Mouse (Mus musculus): ENCODE data around the gene Osbp. TPM values are rescaled to one million over a fixed set of nuclear protein-coding genes. Genes with fewer than 3 reads are reported as not detected.

The Osbp gene
- polyA plus RNA-seq, 1 experiment, result 39.9 TPM

DNA sequence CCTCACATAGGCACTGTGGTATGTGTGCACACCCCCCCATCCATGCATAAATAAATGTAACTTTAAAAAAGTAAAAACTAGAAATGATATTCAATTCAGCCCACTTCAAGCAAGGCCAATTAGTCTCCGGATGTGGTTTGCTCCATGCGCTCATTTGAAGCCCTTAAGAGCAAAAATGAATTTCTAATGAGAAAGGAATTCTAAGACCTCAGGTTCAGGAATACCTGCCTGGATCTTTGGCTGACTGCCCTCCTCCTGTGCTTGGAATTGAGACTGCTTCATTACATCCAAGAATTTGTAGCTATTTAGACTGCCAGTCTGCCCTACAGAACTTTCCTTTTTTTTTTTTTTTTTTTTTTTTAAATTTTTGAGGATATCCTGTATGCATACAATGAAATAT, 37.8 kb downstream of the Osbp start:
- no peak for TF ChIP-seq CTCF (IDR thresholded peaks at IDR 0.05; ENCODE audit: borderline replicate concordance, insufficient read depth, low read depth, low read length)
- no peak for TF ChIP-seq POLR2A (IDR thresholded peaks at IDR 0.05; ENCODE audit: borderline replicate concordance, insufficient read depth, low read length)
- Histone ChIP-seq H3K27ac (ENCODE audit: insufficient read depth, low read length) (no peak overlapping the region), H3K4me3 (replicated peaks; ENCODE audit: insufficient read depth, low read depth, low read length) (no peak overlapping the region), H3K27me3 (ENCODE audit: control insufficient read depth, insufficient read depth, low read length) (no peaks in the 10 kb centered on the region), H3K4me1 (ENCODE audit: control insufficient read depth, insufficient read depth, low read length) (peaks cover 4% of the 10 kb centered on the region; the same call in 1 of the 2 replicates)
- 96% methylated on average over 2 of the region's 2 CpGs for WGBS
- no peak for DNase-seq

DNA sequence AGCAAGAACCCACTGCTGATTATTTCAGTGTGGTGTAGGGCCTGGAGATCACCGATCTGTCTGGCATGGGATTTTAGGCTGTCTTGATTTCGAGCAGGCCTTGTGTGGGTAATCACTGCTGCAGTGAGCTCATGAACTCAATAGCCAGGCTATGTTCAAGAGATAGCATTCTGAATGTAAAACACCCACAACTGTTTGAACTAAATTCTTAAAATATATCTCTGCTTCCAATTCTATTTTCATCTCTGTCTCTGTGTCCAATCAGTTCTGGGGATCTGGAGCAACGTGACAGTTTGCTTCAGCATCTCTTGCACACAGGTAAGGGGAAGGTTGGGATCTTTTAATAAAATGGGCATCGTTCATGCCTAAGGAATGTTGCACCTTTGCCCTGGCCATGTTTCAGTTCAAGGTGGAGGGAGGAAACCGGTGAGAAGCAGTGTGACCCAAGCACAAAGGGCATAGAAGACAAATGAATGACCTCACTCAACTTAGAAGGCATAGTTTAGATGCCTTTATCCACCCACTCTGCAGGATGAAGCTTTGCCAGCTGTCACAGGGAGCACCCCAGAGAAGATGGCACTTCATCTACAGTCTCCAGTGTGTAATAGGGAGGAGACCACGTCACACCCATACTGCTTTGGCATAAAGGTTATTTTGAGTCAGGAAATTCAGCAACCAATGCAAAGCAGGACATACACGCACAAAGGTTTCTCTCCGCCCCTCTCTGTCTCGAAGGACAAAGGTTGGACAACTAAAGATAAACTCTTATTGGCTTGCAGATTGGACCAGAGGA, 38.7 kb downstream of the Osbp start:
- peak overlapping the region; percentile 20; the same call in 1 of the 2 replicates for H3K27ac ChIP-seq (ENCODE audit: insufficient read depth, low read length)
- peak; percentile 44 to 47 for DNase-seq
- TF ChIP-seq POLR2A (IDR thresholded peaks at IDR 0.05; ENCODE audit: borderline replicate concordance, insufficient read depth, low read length) (no peak), CTCF (IDR thresholded peaks at IDR 0.05; ENCODE audit: borderline replicate concordance, insufficient read depth, low read depth, low read length) (no peak)
- no peaks in the 10 kb centered on the region for H3K27me3 ChIP-seq (ENCODE audit: control insufficient read depth, insufficient read depth, low read length)
- WGBS, result 41% methylated on average over 9 of the region's 9 CpGs
- peaks cover 4% of the 10 kb centered on the region; the same call in 1 of the 2 replicates for H3K4me1 ChIP-seq (ENCODE audit: control insufficient read depth, insufficient read depth, low read length)
- H3K4me3 ChIP-seq (replicated peaks; ENCODE audit: insufficient read depth, low read depth, low read length), result peak overlapping the region; percentile 49

DNA sequence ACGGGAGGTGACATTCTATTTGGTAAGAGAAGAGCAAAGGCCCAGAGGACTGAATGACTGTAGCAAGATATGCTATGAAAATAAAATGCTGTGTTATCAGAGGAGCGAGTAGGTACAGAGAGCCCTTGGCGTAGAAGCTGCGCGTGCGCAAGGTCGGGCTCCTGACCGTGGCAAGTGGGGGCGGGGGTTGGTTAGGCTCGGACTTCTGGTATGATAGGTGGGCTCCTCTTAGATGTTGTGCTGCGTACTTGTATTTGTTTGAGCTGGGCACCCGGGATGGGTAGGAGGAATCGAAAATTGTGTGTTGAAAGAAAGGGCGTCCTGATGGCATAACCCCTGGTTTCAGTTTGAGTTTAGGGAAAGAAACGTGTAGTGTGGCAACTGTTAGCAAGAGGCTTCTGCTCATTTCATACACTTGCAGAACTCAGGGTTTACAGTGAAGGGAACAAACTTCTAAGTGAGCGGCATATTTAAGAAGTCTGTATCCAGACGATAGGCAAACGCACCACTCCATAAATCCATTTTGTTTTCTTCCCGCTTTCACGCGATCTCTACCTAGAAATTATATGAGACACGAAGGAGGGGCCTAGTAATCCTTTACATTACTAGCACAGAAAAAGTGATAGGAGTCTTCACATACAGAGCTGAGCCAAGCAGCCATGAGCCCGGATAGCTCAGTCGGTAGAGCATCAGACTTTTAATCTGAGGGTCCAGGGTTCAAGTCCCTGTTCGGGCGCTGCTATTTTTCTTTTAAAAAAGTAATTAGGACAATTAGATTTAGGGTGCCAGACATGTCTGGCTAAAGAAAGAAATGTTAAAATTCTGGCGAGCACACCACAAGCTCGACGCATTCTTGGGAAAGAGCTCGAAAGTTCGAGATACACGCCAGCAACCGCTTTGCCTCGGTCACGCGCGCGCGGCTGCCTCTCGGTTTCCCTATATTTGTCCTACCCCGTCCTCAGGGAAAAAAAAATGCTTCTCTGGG, 39.9 kb downstream of the Osbp start:
- peak overlapping the region; percentile 60; the same call in 1 of the 2 replicates for H3K27ac ChIP-seq (ENCODE audit: insufficient read depth, low read length)
- peaks cover 4% of the 10 kb centered on the region; the same call in 1 of the 2 replicates for H3K4me1 ChIP-seq (ENCODE audit: control insufficient read depth, insufficient read depth, low read length)
- H3K27me3 ChIP-seq (ENCODE audit: control insufficient read depth, insufficient read depth, low read length), result no peaks in the 10 kb centered on the region
- H3K4me3 ChIP-seq (replicated peaks; ENCODE audit: insufficient read depth, low read depth, low read length), result peak overlapping the region; percentile 79
- peak; percentile 90 to 91 for DNase-seq
- under 1% methylated on average over 41 of the region's 41 CpGs for whole genome bisulfite sequencing
- TF ChIP-seq CTCF (IDR thresholded peaks at IDR 0.05; ENCODE audit: borderline replicate concordance, insufficient read depth, low read depth, low read length) (no peak), POLR2A (IDR thresholded peaks at IDR 0.05; ENCODE audit: borderline replicate concordance, insufficient read depth, low read length) (peak; percentile 54; the same call in 1 of the 2 replicates)

DNA sequence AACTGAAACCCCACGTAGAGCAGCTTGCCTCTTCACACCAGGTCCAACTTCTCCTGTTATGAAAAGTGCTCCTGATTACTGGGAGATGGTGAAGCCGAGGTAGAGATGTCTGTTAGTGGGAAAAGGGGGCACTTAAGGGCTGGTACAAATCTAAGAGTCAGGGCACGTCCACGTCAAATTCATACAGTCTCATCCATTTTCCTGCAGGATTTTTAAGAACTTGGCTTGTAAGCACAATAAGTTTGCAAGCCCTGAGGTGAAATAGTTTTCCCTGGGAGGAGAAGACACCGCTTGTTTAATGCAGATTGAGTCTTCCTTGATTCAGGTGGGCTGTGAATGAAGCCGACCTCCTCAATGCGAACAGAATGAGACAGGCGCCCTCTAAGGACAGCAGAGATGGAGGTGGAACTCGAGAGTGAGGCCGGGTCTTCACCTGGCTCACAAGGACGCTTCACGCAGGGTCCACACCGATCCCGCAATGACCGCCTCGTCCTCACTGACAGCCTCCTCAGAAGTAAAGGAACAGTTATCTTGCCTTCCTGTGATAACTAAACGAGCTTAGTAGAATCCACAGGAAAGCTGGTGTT, 40.7 kb downstream of the Osbp start:
- TF ChIP-seq POLR2A (IDR thresholded peaks at IDR 0.05; ENCODE audit: borderline replicate concordance, insufficient read depth, low read length), result no peak
- TF ChIP-seq CTCF (IDR thresholded peaks at IDR 0.05; ENCODE audit: borderline replicate concordance, insufficient read depth, low read depth, low read length), result no peak
- 5% methylated on average over 17 of the region's 17 CpGs for WGBS
- H3K4me3 ChIP-seq (replicated peaks; ENCODE audit: insufficient read depth, low read depth, low read length), result peak overlapping the region; percentile 79
- no peak overlapping the region for H3K27ac ChIP-seq (ENCODE audit: insufficient read depth, low read length)
- DNase-seq, result peak; percentile 50 to 55
- no peaks in the 10 kb centered on the region for H3K27me3 ChIP-seq (ENCODE audit: control insufficient read depth, insufficient read depth, low read length)
- peaks cover 4% of the 10 kb centered on the region; the same call in 1 of the 2 replicates for H3K4me1 ChIP-seq (ENCODE audit: control insufficient read depth, insufficient read depth, low read length)

DNA sequence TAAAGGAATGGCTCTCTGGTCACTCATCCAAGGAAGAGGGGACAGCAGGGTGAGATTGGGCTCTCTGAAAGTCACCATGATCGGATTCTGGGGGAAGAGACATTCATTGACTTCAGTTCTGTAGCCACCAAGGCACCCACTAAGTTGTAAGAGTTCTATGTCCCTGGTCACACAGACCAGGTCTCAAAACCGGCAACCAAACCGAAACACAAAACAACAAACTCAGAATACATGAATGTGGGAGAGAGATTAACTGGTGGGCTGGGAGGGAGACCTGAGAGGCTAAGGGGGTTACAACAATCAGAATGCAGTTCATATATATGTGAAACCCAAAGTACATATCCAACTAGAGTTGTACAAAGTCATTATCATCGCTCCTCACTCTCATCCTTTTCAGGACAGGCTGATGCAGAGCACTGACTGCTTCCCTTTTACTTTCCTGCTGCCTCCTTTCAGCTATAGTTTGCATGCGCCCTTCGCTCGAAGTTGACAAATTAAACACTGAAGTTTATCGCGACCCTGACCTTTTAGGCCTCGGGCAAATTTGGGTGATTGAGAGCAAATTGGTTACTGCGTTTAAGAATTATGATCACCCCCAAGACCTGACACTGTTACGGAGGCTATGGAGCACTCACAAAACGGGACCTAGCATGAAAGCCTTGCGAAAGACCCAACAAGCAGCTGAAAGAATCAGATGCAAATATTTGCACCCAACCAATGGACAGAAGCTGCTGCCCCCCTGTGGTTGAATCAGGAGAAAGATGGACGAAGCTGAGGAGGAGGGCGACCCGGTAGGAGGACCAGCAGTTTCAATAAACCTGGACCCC, 41.6 kb downstream of the Osbp start:
- TF ChIP-seq POLR2A (IDR thresholded peaks at IDR 0.05; ENCODE audit: borderline replicate concordance, insufficient read depth, low read length) (no peak), CTCF (IDR thresholded peaks at IDR 0.05; ENCODE audit: borderline replicate concordance, insufficient read depth, low read depth, low read length) (peak; percentile 16; the same call in 1 of the 2 replicates)
- H3K4me3 ChIP-seq (replicated peaks; ENCODE audit: insufficient read depth, low read depth, low read length), result no peak overlapping the region
- peak; percentile 36 to 38 for DNase-seq
- WGBS, result 42% methylated on average over 17 of the region's 17 CpGs
- H3K27ac ChIP-seq (ENCODE audit: insufficient read depth, low read length), result no peak overlapping the region
- H3K27me3 ChIP-seq (ENCODE audit: control insufficient read depth, insufficient read depth, low read length), result no peaks in the 10 kb centered on the region
- peaks cover 4% of the 10 kb centered on the region; the same call in 1 of the 2 replicates for H3K4me1 ChIP-seq (ENCODE audit: control insufficient read depth, insufficient read depth, low read length)

DNA sequence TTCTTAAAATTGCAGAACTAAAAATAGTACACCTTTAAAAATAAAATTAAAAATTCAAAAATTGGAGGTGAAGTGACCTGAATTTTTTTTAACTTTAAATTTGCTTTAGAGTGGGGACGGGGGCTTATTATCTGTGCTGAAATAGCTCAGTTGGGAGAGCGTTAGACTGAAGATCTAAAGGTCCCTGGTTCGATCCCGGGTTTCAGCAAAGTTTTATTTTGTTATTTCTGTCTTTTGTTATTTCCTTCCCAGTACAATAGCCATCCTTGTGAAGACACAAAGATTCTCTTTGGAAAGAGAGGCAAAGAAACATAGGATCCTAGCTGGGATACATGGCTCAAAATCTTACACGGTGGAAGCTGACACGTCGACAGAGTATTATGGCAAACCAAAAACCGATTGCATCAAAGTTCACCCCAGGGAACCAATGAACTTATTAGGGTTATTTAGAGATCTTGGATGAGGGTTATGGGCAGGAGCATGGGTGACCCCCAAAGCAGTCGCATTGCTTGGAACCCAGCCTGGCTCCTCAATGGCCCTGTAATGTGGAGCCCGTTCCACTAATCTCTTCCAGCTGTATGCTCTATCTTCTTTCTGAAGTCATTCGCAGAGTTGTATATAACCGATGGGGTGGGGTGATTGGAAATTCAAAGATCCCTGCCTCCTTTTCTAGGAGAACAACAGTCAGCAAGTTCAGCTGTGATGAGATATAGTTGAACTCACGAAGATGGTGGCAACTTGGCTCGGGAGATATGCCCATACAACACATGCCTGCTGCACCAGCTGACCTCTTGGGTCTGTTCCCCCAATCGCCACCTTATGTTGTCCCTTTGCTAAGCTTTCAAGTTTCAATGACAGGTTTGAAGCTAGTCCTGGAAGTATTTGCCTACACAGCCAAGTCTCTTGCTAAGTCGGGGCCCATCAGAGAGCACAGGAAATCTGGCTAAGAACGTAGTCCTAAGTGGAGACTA, 43.0 kb downstream of the Osbp start:
- H3K4me3 ChIP-seq (replicated peaks; ENCODE audit: insufficient read depth, low read depth, low read length), result no peak overlapping the region
- no peak for DNase-seq
- 38% methylated on average over 17 of the region's 17 CpGs for WGBS

More for the DNA sequence above, 43.0 kb downstream of the Osbp start:
- TF ChIP-seq POLR2A (IDR thresholded peaks at IDR 0.05; ENCODE audit: borderline replicate concordance, insufficient read depth, low read length), result no peak
- TF ChIP-seq CTCF (IDR thresholded peaks at IDR 0.05; ENCODE audit: borderline replicate concordance, insufficient read depth, low read depth, low read length), result no peak
- Histone ChIP-seq H3K27ac (ENCODE audit: insufficient read depth, low read length) (no peak overlapping the region), H3K27me3 (ENCODE audit: control insufficient read depth, insufficient read depth, low read length) (no peaks in the 10 kb centered on the region), H3K4me1 (ENCODE audit: control insufficient read depth, insufficient read depth, low read length) (peaks cover 4% of the 10 kb centered on the region; the same call in 1 of the 2 replicates)
